Mouse (Mus musculus) urinary bladder, postnatal 36 days (tissue): ENCODE results near the gene Kctd21.

ENCODE experiments used
- DNase-seq, 2 experiments: peaks; one replicate each; pipeline ENCODE4 v3.0.0; 2022; ENCODE audit warnings: low spot score in 2 of 2, mixed read lengths in 1 of 2

Gene Kctd21

GRCm38 (mm10) chr7:97324342-97324741 lies 7.8 kb upstream of the Kctd21 start:
- no peak for DNase-seq

DNA sequence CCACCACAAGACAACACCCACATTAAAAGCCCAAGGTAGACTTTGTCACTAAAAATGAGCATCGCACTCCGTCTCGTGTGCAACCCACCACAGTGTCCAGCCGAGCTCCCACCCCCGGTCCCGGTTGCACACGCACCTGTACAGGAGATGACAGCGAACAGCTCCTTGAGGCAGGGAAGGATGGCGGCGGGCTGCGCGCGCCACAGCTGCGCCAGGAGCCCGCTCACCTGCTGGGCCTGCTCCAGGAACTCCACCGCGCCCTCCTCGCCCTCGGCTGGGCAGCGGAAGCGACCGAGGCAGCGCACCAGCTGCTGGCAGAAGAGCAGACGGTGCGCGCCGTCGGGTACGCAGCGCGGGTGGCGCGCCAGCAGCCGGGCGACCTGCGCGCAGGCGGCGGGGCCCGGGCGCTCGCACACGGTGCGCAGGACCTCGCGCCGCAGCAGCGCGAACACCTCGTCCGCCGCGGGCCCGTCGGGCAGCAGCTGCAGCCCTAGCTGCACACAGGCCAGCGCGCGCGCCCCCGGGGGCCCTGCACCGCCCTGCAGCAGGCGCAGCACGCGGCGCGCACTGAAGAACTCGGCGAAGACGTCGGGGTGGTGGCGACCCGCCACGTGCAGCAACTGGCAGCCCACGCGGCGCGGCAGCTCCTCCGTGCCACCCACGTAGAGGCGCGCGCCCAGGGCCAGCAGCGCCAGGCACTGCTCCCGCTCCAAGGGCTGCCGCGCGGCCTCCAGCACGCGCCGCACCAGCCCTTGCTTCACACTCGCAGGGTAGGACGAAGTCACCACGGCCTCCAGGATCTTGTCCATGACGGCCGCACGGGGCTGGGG lies 6.8 kb upstream of the Kctd21 start:
- DNase-seq: no peak

- DNase-seq: no peak
Measured at GRCm38 (mm10) chr7:97327376-97327775, 4.8 kb upstream of the Kctd21 start.

GRCm38 (mm10) chr7:97328891-97329588 lies 3.1 kb upstream of the Kctd21 start:
- DNase-seq: no peak

GRCm38 (mm10) chr7:97329676-97330075 lies 2.5 kb upstream of the Kctd21 start:
- no peak for DNase-seq

DNA sequence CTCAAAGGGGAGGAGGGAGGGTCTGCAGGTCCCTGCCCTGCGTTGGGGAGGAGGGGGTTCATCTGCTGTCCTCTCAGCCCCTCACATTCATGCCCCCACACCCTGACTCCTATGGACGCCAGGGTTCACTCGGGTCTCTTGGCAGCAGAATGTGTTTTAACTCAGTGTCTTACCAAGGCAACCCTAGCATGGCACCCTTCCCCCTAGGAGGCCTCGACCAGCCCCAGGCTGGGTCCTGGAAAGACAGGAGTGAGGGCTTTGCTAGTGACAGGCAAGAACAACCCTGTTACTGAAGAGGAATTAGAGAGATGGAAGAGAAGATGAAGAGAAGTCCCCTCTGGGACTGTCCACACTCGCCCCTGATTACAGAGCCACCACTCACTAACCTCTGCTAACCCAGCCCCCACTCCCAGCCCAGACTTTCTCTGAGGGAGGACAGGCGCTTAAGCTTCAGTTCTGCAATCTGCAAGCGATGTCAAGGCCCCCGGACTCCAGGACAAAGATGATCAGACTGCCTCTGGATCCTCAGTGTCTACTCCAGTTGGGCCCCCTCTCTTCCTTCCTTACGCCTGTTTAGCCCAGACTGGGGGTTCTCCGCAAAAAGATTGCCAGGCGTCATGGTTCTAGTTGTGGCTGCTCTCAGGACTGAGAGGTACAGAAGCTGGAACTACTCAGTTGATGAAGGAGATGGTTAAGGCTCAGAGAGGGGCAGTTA lies 1.0 kb upstream of the Kctd21 start:
- no peak for DNase-seq

GRCm38 (mm10) chr7:97332667-97333041 lies 527 bp downstream of the Kctd21 start:
- DNase-seq: no peak

GRCm38 (mm10) chr7:97333113-97333898 lies 1.2 kb downstream of the Kctd21 start:
- no peak for DNase-seq

DNA sequence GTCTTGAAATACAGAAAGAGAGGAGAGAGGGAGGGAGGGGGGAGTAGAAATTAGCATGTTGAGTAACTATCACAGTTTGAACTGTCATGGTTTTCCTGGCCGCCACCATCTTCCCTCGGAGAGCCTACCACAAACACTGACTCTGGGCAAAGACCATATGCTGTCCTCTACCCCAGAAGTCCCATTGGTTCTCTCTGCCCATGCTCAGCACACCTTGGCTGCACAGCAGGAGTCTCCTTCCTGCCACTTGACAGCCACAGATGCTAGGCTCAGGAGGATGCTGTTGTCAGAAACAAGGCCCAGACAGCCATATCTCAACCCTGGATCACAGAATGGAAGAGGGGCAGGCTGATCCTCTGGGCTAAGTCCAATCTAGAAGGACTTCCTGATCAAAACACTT lies 2.3 kb downstream of the Kctd21 start:
- DNase-seq: no peak

DNA sequence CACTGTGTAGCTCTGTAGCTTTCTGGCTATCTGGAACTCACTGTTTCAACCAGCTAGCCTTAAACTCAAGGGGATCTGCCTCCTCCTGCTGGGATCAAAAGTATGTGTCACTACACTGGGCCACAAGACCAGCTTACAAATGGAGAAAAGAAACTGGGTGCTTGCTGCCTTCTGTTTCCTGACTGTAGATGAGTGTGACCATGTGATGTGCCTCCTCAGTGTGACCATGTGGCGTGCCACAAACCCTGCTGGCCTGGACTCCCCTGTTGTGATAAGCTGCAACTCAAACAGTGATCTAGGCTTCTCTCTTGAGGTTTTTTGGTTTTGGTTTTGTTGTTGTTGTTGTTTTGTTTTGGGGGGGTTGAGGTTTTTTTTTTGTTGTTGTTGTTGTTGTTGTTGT lies 4.6 kb downstream of the Kctd21 start:
- DNase-seq: no peak

DNA sequence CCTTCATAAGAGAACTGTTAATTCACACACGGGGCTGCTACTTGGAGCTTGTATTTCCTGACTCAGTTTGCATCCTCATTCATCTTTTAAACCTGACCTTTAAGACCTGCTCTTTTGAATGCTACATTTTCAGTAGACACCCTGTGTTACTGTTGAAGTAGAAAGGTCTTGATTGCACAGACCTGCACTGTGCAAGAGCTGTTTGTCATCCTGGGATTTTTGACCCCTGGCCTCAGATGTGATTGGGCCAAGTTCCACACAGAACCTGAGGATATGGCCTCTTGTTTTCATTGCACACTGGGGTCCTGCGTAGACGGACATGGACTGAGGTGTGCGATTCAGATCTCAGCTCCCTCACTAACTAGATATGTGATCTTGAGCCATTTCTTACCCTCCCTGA lies 6.5 kb downstream of the Kctd21 start:
- no peak for DNase-seq

- no peak for DNase-seq
Measured at GRCm38 (mm10) chr7:97339623-97340022, 7.5 kb downstream of the Kctd21 start.

DNA sequence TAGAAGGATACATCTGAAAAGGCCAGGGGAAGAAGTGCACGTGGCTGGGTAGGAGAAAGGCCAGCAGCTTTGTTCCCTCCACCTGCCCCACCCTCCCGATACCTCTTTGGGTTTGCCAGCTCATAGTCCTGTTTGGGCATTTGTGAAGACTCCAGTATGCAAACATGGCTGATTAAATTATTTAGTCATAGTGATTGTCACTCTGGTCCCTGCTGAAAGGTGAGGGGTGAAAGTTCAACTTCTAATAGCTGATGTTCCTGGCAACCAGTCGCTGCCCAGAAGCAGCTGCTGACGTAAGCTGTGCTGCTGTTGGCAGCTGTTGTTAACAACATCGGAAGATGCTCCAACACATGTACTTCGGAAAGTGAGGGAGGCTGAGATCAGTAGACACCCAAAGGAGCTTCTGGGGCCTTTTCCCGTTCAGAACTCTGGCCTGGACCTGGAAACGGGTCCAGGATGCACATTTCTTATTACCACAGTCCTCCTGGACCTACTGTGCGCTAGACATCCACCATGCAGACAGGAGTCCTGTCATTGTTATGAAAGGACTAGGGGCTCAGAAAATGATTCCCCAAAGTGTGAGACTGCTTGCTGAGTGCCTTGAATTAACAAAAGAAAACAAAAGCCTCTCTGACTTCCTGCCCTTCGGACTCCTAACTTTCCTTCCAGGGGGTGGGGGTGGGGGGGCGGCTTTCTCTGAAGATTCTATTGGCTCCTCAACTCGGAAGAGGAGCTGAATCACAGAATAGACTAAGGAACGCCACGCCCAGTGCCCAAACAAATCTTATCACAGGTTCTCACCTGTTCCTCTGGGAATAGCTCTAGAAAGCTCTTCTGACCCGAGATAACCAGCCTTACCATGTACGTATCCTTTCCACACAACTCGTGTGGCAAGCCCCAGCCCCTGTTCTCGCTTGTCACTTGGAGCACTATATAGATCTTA lies 9.1 kb downstream of the Kctd21 start:
- DNase-seq: no peak

DNA sequence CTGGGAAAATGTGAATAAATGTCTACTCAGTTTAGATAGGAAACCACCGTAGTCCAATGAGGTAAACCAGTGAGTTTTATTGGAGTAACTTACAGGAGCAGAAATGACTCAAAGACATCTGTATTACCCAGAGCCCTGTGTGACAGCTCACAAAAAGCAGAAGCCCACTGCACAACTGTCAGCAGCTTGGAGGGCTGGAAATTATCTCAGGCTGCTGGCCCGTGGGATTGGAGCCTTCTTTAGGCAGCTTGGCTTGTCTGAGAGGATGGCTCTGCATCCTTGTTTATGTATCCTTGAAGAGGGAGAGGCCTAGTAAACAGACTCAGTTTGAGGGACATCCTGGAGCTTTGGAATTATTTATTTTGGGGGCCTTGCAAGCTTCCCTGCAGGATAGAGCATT lies 10.8 kb downstream of the Kctd21 start:
- DNase-seq: no peak

- DNase-seq: no peak
Measured at GRCm38 (mm10) chr7:97344655-97345054, 12.5 kb downstream of the Kctd21 start.

DNA sequence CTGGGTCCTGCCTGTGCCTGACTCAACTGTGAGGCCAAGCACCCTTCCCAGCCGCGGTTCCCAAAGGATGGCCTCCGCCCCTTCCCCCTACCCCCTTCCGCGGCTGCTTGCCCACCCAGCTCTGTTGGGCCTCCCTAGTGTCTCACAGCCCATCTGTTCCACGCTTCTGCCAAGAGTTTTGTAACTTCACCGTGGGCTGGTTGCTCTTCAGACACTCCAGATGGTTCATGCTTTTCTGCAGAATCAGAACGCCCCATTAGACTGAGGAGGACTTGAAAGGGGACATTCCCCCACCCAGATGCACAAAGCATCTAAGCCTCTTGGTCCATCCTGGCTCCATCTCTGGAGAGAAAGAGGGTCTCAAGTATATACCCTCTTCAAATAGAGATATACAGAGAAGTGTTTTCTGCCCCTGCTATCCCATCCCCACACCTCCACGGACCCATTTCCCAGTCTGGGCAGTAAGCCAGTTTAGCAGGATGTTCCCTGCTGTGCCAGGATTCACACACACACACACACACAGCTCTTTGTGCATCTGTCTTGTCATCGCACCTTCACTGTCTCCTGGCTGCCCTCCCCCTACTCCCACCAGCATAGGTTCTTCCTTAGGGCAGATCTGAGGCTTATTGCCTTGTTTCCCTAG lies 13.2 kb downstream of the Kctd21 start:
- DNase-seq: peak in 1 of 2 experiments; percentile 30

DNA sequence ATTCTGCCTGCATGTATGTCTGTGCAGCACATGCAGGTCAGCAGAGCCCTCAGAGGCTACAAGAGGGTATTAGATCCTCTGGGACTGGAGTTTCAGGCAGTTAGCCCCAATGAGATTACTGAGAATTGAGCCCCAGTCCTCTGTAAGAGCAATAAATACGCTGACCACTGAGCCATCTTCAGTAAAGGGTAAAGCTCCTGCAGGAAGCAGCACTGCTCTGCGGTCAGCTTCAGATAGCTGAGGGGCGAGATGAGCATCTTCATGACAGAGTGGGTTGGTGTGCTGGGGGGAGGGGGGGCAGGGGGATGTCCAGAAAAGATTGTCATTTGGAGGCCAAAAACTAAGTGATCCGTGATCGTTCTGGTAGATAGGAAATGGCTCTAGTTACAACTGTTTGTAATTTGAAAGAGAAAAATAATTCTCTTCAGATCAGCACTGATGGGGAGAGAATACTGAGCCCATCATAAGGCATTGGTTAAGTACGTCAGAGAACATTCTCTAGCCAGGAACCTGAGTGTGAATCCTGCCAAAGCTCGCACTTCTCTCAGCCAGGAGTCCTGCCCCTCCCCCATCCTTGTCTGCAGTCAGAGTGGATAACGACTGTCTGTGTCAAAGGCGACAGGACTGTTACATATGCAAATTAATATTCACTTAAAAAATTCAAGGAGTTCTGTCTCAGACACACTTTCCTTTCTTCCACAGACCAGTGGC lies 14.1 kb downstream of the Kctd21 start:
- DNase-seq: no peak

DNA sequence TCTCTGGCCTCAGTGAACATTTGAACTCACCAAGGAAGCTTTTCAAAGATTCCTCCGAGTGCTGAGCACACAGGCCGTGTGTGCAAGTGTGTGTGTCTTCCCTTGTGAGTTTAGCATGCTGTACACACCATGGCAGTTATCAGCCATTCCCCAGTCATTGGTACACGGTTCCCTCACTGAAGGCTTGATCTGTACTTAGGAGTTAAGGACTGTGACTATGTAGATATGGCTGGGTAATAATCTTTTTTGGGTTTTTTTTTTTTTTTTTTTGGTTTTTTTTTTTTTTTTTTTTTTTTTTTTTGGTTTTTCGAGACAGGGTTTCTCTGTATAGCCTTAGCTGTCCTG lies 14.7 kb downstream of the Kctd21 start:
- DNase-seq: no peak

DNA sequence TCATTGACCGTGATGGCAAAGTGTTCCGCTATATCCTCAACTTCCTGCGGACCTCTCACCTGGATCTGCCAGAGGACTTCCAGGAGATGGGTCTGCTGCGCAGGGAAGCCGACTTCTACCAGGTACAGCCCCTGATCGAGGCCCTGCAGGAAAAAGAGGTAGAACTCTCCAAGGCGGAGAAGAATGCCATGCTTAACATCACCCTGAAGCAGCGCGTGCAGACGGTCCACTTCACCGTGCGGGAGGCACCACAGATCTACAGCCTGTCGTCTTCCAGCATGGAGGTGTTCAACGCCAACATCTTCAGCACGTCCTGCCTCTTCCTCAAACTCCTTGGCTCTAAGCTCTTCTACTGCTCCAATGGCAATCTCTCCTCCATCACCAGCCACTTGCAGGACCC lies 15.3 kb downstream of the Kctd21 start:
- no peak for DNase-seq

DNA sequence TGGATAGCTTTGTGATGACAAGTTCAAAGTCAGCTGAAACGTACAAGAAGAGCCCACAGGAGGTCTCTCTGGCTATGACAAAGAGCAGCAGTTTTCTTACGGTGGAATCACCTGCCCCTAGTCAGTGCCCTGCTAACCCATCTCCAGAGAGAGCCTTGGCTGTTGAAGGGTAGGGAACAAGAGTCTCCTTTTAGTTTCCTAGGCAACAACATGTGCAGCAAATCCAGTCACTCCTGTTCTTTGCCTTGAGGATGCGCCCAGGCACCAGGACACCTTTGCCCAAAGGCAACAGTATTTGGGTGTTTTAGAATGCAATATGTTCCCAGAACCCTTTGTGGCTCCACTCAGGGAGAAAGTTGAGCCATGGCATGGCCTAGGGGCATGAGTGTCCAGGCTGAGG lies 16.2 kb downstream of the Kctd21 start:
- no peak for DNase-seq
